Mouse (Mus musculus): ENCODE data around the gene Gm14151. TPM values are rescaled to one million over a fixed set of nuclear protein-coding genes. Genes with fewer than 3 reads are reported as not detected.
A peak's percentile ranks its signal among the peaks of the same experiment; 100 is the strongest.
"Not testable (repeated sequence)": the region's sequence is repeated elsewhere in the genome, so short reads cannot be mapped to it uniquely, and the experiment has no call there.

The Gm14151 gene
- not detected in 2 replicates for polyA plus RNA-seq (2014; fragmentation: Nextera tagmentation; extraction: Ambion mirVana)

DNA sequence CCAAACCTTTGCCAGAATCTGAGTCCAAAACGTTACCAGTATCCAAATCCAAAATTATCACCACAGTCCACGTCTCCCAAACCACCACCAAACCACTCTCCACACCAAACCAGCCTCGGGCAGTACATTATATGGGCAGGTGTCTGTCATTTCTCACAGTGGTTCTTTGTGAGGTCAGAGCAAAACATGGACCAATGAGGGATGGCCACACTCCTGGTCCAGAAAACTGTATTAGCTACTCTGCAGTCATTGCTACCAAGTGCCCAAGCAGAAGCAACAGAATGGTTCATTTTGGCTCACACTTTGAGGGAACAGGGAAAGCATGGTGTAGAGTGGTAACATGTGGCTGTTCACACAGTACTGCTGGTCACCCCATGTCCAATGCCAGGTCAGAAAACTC, at the start of gene Gm14151:
Gene Gm14151 (minus strand): TSS at position 101 of the 400 bp plus-strand sequence.
- H3K9ac ChIP-seq (ENCODE audit: low read depth, low read length); H3K9me3 ChIP-seq (ENCODE audit: control insufficient read depth, low read length); H3K4me3 ChIP-seq (ENCODE audit: low read length); H3K27ac ChIP-seq (ENCODE audit: low read depth, low read length); H3K27me3 ChIP-seq (ENCODE audit: control insufficient read depth, insufficient read depth, low read length); H3K36me3 ChIP-seq (ENCODE audit: control insufficient read depth, insufficient read depth, low read length); H3K4me2 ChIP-seq (replicated peaks; ENCODE audit: low read depth, low read length); H3K4me1 ChIP-seq (ENCODE audit: control insufficient read depth, insufficient read depth, low read length); ATAC-seq (ENCODE audit: low FRiP score, low TSS enrichment): not testable (repeated sequence)
- no CpG with 5 or more reads among the region's 3 CpGs for WGBS

GRCm38 (mm10) chr2:151097945-151098344, 5.8 kb upstream of the Gm14151 start, which contains the start of gene Gm14147:
Gene Gm14147, plus strand, starts transcription at chr2:151098245.
- not testable (repeated sequence) for H3K4me2 ChIP-seq (replicated peaks; ENCODE audit: low read depth, low read length); H3K4me1 ChIP-seq (ENCODE audit: control insufficient read depth, insufficient read depth, low read length); H3K27ac ChIP-seq (ENCODE audit: low read depth, low read length); H3K27me3 ChIP-seq (ENCODE audit: control insufficient read depth, insufficient read depth, low read length); H3K9ac ChIP-seq (ENCODE audit: low read depth, low read length); ATAC-seq (ENCODE audit: low FRiP score, low TSS enrichment); H3K36me3 ChIP-seq (ENCODE audit: control insufficient read depth, insufficient read depth, low read length); H3K9me3 ChIP-seq (ENCODE audit: control insufficient read depth, low read length); H3K4me3 ChIP-seq (ENCODE audit: low read length)
- WGBS: no CpG with 5 or more reads among the region's 3 CpGs

GRCm38 (mm10) chr2:151056637-151057036, 35.5 kb downstream of the Gm14151 start:
- Histone ChIP-seq H3K27me3 (ENCODE audit: control insufficient read depth, insufficient read depth, low read length) (no peaks in the 10 kb centered on the region), H3K9me3 (ENCODE audit: control insufficient read depth, low read length) (no peaks in the 10 kb centered on the region), H3K9ac (ENCODE audit: low read depth, low read length) (no peak overlapping the region), H3K4me2 (replicated peaks; ENCODE audit: low read depth, low read length) (no peak overlapping the region), H3K4me3 (ENCODE audit: low read length) (no peak overlapping the region), H3K36me3 (ENCODE audit: control insufficient read depth, insufficient read depth, low read length) (no peaks in the 10 kb centered on the region), H3K27ac (ENCODE audit: low read depth, low read length) (no peak overlapping the region), H3K4me1 (ENCODE audit: control insufficient read depth, insufficient read depth, low read length) (no peaks in the 10 kb centered on the region)
- ATAC-seq (ENCODE audit: low FRiP score, low TSS enrichment): no peak
- WGBS: 82% methylated on average over 1 of the region's 1 CpGs

GRCm38 (mm10) chr2:151040411-151040810, 51.7 kb downstream of the Gm14151 start:
- Histone ChIP-seq H3K27ac (ENCODE audit: low read depth, low read length) (no peak overlapping the region), H3K9me3 (ENCODE audit: control insufficient read depth, low read length) (no peaks in the 10 kb centered on the region), H3K9ac (ENCODE audit: low read depth, low read length) (no peak overlapping the region), H3K27me3 (ENCODE audit: control insufficient read depth, insufficient read depth, low read length) (no peaks in the 10 kb centered on the region), H3K4me3 (ENCODE audit: low read length) (no peak overlapping the region), H3K4me1 (ENCODE audit: control insufficient read depth, insufficient read depth, low read length) (peaks cover 8% of the 10 kb centered on the region), H3K36me3 (ENCODE audit: control insufficient read depth, insufficient read depth, low read length) (no peaks in the 10 kb centered on the region), H3K4me2 (replicated peaks; ENCODE audit: low read depth, low read length) (no peak overlapping the region)
- WGBS: 89% methylated on average over 1 of the region's 1 CpGs
- no peak for ATAC-seq (ENCODE audit: low FRiP score, low TSS enrichment)

DNA sequence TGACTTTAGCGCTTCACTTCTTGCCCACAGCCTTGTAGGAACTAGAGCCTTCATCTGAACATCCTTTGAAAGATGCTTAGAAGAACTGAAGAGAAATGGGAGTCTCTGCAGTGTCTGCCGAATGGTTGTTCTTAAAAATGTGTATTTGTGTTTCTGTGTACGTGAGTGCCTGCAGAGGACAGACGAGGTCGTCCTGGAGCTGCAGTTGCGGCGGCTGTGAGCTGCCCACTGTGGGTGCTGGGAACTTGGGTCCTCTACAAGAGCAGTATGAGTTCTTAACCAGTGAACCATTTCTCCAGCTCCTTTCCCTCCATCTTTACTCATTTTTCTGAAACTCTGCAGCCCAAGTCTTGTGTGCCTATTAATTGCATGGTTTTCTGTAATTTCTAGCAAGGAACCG, 52.4 kb downstream of the Gm14151 start:
- Histone ChIP-seq H3K4me3 (ENCODE audit: low read length) (peak overlapping the region; percentile 87), H3K4me2 (replicated peaks; ENCODE audit: low read depth, low read length) (peak overlapping the region; percentile 68), H3K9me3 (ENCODE audit: control insufficient read depth, low read length) (no peaks in the 10 kb centered on the region), H3K4me1 (ENCODE audit: control insufficient read depth, insufficient read depth, low read length) (peaks cover 8% of the 10 kb centered on the region), H3K27me3 (ENCODE audit: control insufficient read depth, insufficient read depth, low read length) (no peaks in the 10 kb centered on the region), H3K27ac (ENCODE audit: low read depth, low read length) (no peak overlapping the region; the same call in 1 of the 2 replicates), H3K36me3 (ENCODE audit: control insufficient read depth, insufficient read depth, low read length) (no peaks in the 10 kb centered on the region), H3K9ac (ENCODE audit: low read depth, low read length) (peak overlapping the region; percentile 97)
- WGBS: 54% methylated on average over 8 of the region's 8 CpGs
- peak; percentile 11; the same call in 1 of the 2 replicates for ATAC-seq (ENCODE audit: low FRiP score, low TSS enrichment)

DNA sequence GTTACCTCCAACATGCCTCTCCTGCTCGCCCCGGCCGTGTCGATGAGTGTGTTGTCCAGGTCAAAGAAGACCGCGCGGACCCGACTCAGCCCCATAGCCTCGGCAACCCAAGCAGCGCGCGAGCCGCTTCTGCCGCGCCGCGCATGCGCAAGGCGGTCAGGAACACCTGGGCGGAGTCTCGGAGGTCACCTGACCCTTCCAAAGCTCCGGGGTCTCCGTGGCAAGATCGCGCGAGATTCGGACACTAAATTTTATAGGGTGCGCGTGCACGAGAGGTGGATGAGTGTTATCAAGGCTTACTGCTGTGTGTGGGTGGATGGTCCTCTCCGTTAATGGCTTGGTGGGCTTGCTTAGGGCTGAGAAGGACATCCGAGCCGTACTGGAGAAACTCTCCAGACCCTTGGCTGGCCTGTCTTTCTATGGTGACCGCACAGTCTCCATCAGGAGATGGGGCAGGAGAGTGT, 52.9 kb downstream of the Gm14151 start, which contains the start of the genes Ninl and Nanp:
Gene Ninl (minus strand): TSS at position 151 of the 464 bp plus-strand sequence.
Gene Nanp (minus strand): TSS at position 167 of the 464 bp plus-strand sequence.
- 1% methylated on average over 33 of the region's 34 CpGs for WGBS
- peak within 1 kb of the TSS; percentile 68 for H3K4me2 ChIP-seq (replicated peaks; ENCODE audit: low read depth, low read length)
- H3K27ac ChIP-seq (ENCODE audit: low read depth, low read length): peak within 1 kb of the TSS; percentile 83
- H3K9ac ChIP-seq (ENCODE audit: low read depth, low read length): peak within 1 kb of the TSS; percentile 97
- peaks cover 8% of the 10 kb centered on the region for H3K4me1 ChIP-seq (ENCODE audit: control insufficient read depth, insufficient read depth, low read length)
- peak; percentile 97 for ATAC-seq (ENCODE audit: low FRiP score, low TSS enrichment)
- H3K36me3 ChIP-seq (ENCODE audit: control insufficient read depth, insufficient read depth, low read length): no peaks in the 10 kb centered on the region
- no peaks in the 10 kb centered on the region for H3K27me3 ChIP-seq (ENCODE audit: control insufficient read depth, insufficient read depth, low read length)
- H3K4me3 ChIP-seq (ENCODE audit: low read length): peak within 1 kb of the TSS; percentile 87
- H3K9me3 ChIP-seq (ENCODE audit: control insufficient read depth, low read length): no peaks in the 10 kb centered on the region

- under 1% methylated on average over 30 of the region's 30 CpGs for WGBS
Observed at GRCm38 (mm10) chr2:151038811-151039222, 53.3 kb downstream of the Gm14151 start.

DNA sequence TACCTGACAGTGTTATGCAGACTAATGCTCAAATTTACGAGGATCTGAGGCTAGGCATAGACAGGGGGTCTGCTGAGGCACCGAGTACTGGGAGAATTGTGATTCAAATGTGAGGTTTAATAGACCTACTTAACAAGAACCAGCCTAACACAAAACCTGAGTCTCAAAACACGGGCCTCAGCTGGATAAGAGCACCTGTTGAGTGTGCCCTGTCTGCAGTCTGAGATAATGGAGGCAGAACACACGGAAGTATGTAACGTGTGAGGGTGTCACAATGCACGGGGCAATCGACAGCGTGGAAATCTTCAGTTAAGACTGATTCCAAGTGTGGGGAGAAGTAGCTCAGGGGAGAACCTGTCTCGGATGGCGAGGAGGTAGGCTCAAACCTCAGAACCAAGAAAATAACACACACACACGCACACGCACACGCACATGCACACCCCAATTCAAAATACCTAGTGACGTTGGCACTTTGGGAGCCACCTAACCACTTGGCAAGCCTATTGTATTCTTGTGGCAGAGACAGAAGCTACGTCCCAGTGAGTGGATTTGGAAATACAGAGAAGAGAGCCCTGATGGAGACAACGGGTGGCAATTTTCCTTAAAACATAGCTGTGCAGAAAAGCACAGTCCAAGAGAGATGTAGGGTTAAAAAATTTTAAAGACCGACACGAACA, 54.1 kb downstream of the Gm14151 start:
- H3K27ac ChIP-seq (ENCODE audit: low read depth, low read length): no peak overlapping the region
- peaks cover 8% of the 10 kb centered on the region for H3K4me1 ChIP-seq (ENCODE audit: control insufficient read depth, insufficient read depth, low read length)

More at GRCm38 (mm10) chr2:151038811-151039222, 53.3 kb downstream of the Gm14151 start:
- ATAC-seq (ENCODE audit: low FRiP score, low TSS enrichment): peak; percentile 70; the same call in 1 of the 2 replicates
- H3K4me1 ChIP-seq (ENCODE audit: control insufficient read depth, insufficient read depth, low read length): peaks cover 8% of the 10 kb centered on the region
- H3K4me2 ChIP-seq (replicated peaks; ENCODE audit: low read depth, low read length): peak overlapping the region; percentile 68
- H3K4me3 ChIP-seq (ENCODE audit: low read length): peak overlapping the region; percentile 87
- H3K27ac ChIP-seq (ENCODE audit: low read depth, low read length): peak overlapping the region; percentile 83
- H3K36me3 ChIP-seq (ENCODE audit: control insufficient read depth, insufficient read depth, low read length): no peaks in the 10 kb centered on the region
- peak overlapping the region; percentile 97 for H3K9ac ChIP-seq (ENCODE audit: low read depth, low read length)
- no peaks in the 10 kb centered on the region for H3K9me3 ChIP-seq (ENCODE audit: control insufficient read depth, low read length)
- H3K27me3 ChIP-seq (ENCODE audit: control insufficient read depth, insufficient read depth, low read length): no peaks in the 10 kb centered on the region

GRCm38 (mm10) chr2:151037292-151037691, 54.9 kb downstream of the Gm14151 start:
- no peaks in the 10 kb centered on the region for H3K36me3 ChIP-seq (ENCODE audit: control insufficient read depth, insufficient read depth, low read length)
- ATAC-seq (ENCODE audit: low FRiP score, low TSS enrichment): no peak
- H3K4me2 ChIP-seq (replicated peaks; ENCODE audit: low read depth, low read length): no peak overlapping the region
- no peaks in the 10 kb centered on the region for H3K9me3 ChIP-seq (ENCODE audit: control insufficient read depth, low read length)
- H3K9ac ChIP-seq (ENCODE audit: low read depth, low read length): no peak overlapping the region
- WGBS: 94% methylated on average over 1 of the region's 1 CpGs
- H3K27ac ChIP-seq (ENCODE audit: low read depth, low read length): no peak overlapping the region
- H3K4me3 ChIP-seq (ENCODE audit: low read length): no peak overlapping the region
- H3K4me1 ChIP-seq (ENCODE audit: control insufficient read depth, insufficient read depth, low read length): peaks cover 8% of the 10 kb centered on the region
- no peaks in the 10 kb centered on the region for H3K27me3 ChIP-seq (ENCODE audit: control insufficient read depth, insufficient read depth, low read length)

More for the DNA sequence above, 54.1 kb downstream of the Gm14151 start:
- H3K27me3 ChIP-seq (ENCODE audit: control insufficient read depth, insufficient read depth, low read length): no peaks in the 10 kb centered on the region
- H3K4me3 ChIP-seq (ENCODE audit: low read length): peak overlapping the region; percentile 87
- no peak for ATAC-seq (ENCODE audit: low FRiP score, low TSS enrichment)
- peak overlapping the region; percentile 68 for H3K4me2 ChIP-seq (replicated peaks; ENCODE audit: low read depth, low read length)
- no peaks in the 10 kb centered on the region for H3K36me3 ChIP-seq (ENCODE audit: control insufficient read depth, insufficient read depth, low read length)
- 63% methylated on average over 18 of the region's 18 CpGs for WGBS
- H3K9me3 ChIP-seq (ENCODE audit: control insufficient read depth, low read length): no peaks in the 10 kb centered on the region
- peak overlapping the region; percentile 97 for H3K9ac ChIP-seq (ENCODE audit: low read depth, low read length)

Data from kidney, embryonic 14.5 days (tissue).